Comparison of ENCODE assay signal across 31 mouse cellular contexts in the genomic region with DNA sequence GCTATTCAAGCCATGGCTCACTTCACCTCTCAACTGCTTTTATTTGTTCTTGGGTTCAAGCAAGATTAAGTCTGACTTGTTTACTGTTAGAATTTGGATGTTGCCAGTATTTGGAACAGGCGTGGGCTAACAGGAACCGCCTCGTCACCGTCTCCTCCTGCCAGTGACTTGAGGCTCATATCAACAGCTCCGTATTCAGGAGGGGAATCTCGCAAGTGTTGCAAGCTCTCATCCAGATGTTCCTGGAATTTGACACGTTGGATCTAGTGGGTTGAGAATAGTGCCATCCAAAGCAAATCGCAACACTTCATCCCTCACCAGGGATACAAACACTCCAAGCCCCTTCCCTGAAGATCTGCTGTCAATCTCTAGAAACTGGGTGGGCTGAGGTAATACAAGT. TPM values are rescaled to one million over a fixed set of nuclear protein-coding genes. Genes with fewer than 3 reads are reported as not detected.
DNase-seq lines count a peak whose midpoint lies in the region; ATAC-seq and TF ChIP-seq lines count a peak whose summit lies in the region.
"Had no signal": no experiment of that assay in that cellular context is flagged by ENCODE, and none has a peak within 500 bp of the region (broad histone marks: within the 10 kb centered on the region; RNA-seq: fewer than 3 reads in every experiment).

No protein-coding gene starts in this region.

- 52% methylated on average over 8 of the region's 8 CpGs for WGBS in heart, embryonic 11.5 days (ENCODE audit: insufficient replicate concordance)
- WGBS in lung, adult 2 months, result 46% methylated on average over 8 of the region's 8 CpGs
- WGBS in stomach, postnatal 0 days, result 53% methylated on average over 8 of the region's 8 CpGs
- WGBS in neural tube, embryonic 15.5 days, result 86% methylated on average over 8 of the region's 8 CpGs

- H3K27ac ChIP-seq in heart, embryonic 11.5 days (ENCODE audit: low read depth, low read length), result no peak overlapping the region
- no peak overlapping the region for H3K27ac ChIP-seq in stomach, postnatal 0 days (replicated peaks)
- H3K27ac ChIP-seq in neural tube, embryonic 15.5 days (replicated peaks), result no peak overlapping the region
- H3K27ac ChIP-seq: embryonic facial prominence, embryonic 10.5 days; embryonic facial prominence, embryonic 15.5 days; forebrain, embryonic 12.5 days; heart, embryonic 13.5 days; hindbrain, embryonic 10.5 days; hindbrain, embryonic 15.5 days; kidney, postnatal 0 days; limb, embryonic 10.5 days; limb, embryonic 15.5 days; midbrain, embryonic 13.5 days had no signal

- H3K9ac ChIP-seq in heart, embryonic 11.5 days (ENCODE audit: low read depth, low read length), result no peak overlapping the region
- H3K9ac ChIP-seq in stomach, postnatal 0 days (ENCODE audit: low read length), result no peak overlapping the region
- H3K9ac ChIP-seq in neural tube, embryonic 15.5 days (replicated peaks), result no peak overlapping the region
- H3K9ac ChIP-seq: embryonic facial prominence, embryonic 15.5 days; forebrain, embryonic 12.5 days; forebrain, postnatal 0 days; heart, embryonic 13.5 days; hindbrain, embryonic 15.5 days; limb, embryonic 15.5 days; midbrain, embryonic 13.5 days had no signal

- TF ChIP-seq CTCF in lung, adult 2 months (IDR thresholded peaks at IDR 0.05; ENCODE audit: insufficient read depth, low read length), result no peak
- TF ChIP-seq CTCF in stomach, postnatal 0 days (IDR thresholded peaks at IDR 0.05; ENCODE audit: low read depth), result no peak

- no peak for TF ChIP-seq EP300 in stomach, postnatal 0 days (optimal IDR thresholded peaks at IDR 0.05)

- H3K4me2 ChIP-seq in heart, embryonic 11.5 days, result no peak overlapping the region
- H3K4me2 ChIP-seq in stomach, postnatal 0 days (replicated peaks; ENCODE audit: low read depth), result no peak overlapping the region
- H3K4me2 ChIP-seq in neural tube, embryonic 15.5 days, result no peak overlapping the region
- H3K4me2 ChIP-seq: embryonic facial prominence, embryonic 15.5 days; forebrain, embryonic 12.5 days; heart, embryonic 13.5 days; hindbrain, embryonic 15.5 days; limb, embryonic 15.5 days; midbrain, embryonic 13.5 days had no signal

- no peaks in the 10 kb centered on the region for H3K9me3 ChIP-seq in heart, embryonic 11.5 days (replicated peaks; ENCODE audit: control insufficient read depth, low read length)
- no peaks in the 10 kb centered on the region for H3K9me3 ChIP-seq in stomach, postnatal 0 days (ENCODE audit: control insufficient read depth, low read length)
- no peaks in the 10 kb centered on the region for H3K9me3 ChIP-seq in neural tube, embryonic 15.5 days (replicated peaks)
- H3K9me3 ChIP-seq: embryonic facial prominence, embryonic 10.5 days; embryonic facial prominence, embryonic 15.5 days; forebrain, embryonic 12.5 days; G1E; heart, embryonic 13.5 days; hindbrain, embryonic 10.5 days; hindbrain, embryonic 15.5 days; limb, embryonic 10.5 days; limb, embryonic 15.5 days; midbrain, embryonic 13.5 days had no signal

- DNase-seq in heart, adult 9 months (ENCODE audit: low spot score in 2 of 2), result peak; percentile 23 to 31
- peak; percentile 30 to 46 for DNase-seq in lung, adult 18-20 months
- DNase-seq in lung, adult 2 months, result no peak
- peak; percentile 35 for DNase-seq in lung, postnatal 14 days
- peak; percentile 12 for DNase-seq in stomach, postnatal 0 days (ENCODE audit: low spot score)
- no peak for DNase-seq in kidney, adult 11 months
- DNase-seq: adrenal gland, postnatal 10 days; cerebellum, adult 8-10 months; cerebellum, postnatal 25 days; forebrain, postnatal 0 days; heart, postnatal 10 days; kidney, adult 8-10 months; kidney, postnatal 4 days; retina, postnatal 1 day; right cerebral cortex, postnatal 14 days had no signal

- no peak for TF ChIP-seq POLR2A in lung, adult 2 months (IDR thresholded peaks at IDR 0.05; ENCODE audit: borderline replicate concordance, extremely low read depth, low read depth, low read length)

- H3K4me1 ChIP-seq in heart, embryonic 11.5 days (ENCODE audit: control insufficient read depth, insufficient read depth, low read length), result no peaks in the 10 kb centered on the region
- H3K4me1 ChIP-seq in lung, adult 2 months (ENCODE audit: control insufficient read depth, insufficient read depth, low read length), result peaks cover 2% of the 10 kb centered on the region; the same call in 1 of the 2 replicates
- no peaks in the 10 kb centered on the region for H3K4me1 ChIP-seq in stomach, postnatal 0 days (replicated peaks; ENCODE audit: control insufficient read depth, insufficient read depth)
- no peaks in the 10 kb centered on the region for H3K4me1 ChIP-seq in neural tube, embryonic 15.5 days
- H3K4me1 ChIP-seq: embryonic facial prominence, embryonic 10.5 days; embryonic facial prominence, embryonic 15.5 days; forebrain, embryonic 12.5 days; hindbrain, embryonic 10.5 days; hindbrain, embryonic 15.5 days; limb, embryonic 10.5 days; limb, embryonic 15.5 days; megakaryocyte, embryonic 14.5 days; midbrain, embryonic 13.5 days had no signal

- H3K36me3 ChIP-seq in heart, embryonic 11.5 days (ENCODE audit: control insufficient read depth, insufficient read depth, low read length), result no peaks in the 10 kb centered on the region
- no peaks in the 10 kb centered on the region for H3K36me3 ChIP-seq in stomach, postnatal 0 days (ENCODE audit: control insufficient read depth, insufficient read depth, low read length)
- no peaks in the 10 kb centered on the region; the same call in 1 of the 2 replicates for H3K36me3 ChIP-seq in neural tube, embryonic 15.5 days
- H3K36me3 ChIP-seq: embryonic facial prominence, embryonic 10.5 days; embryonic facial prominence, embryonic 15.5 days; forebrain, embryonic 12.5 days; G1E; hindbrain, embryonic 10.5 days; hindbrain, embryonic 15.5 days; limb, embryonic 10.5 days; limb, embryonic 15.5 days had no signal

- no peak overlapping the region for H3K4me3 ChIP-seq in heart, embryonic 11.5 days (ENCODE audit: low read depth, low read length)
- no peak overlapping the region for H3K4me3 ChIP-seq in lung, adult 2 months (replicated peaks; ENCODE audit: extremely low read depth, low read depth, low read length)
- no peak overlapping the region for H3K4me3 ChIP-seq in stomach, postnatal 0 days (ENCODE audit: low read depth, low read length)
- H3K4me3 ChIP-seq in neural tube, embryonic 15.5 days (replicated peaks), result no peak overlapping the region
- H3K4me3 ChIP-seq: embryonic facial prominence, embryonic 10.5 days; embryonic facial prominence, embryonic 15.5 days; forebrain, embryonic 12.5 days; heart, embryonic 13.5 days; hindbrain, embryonic 10.5 days; hindbrain, embryonic 15.5 days; limb, embryonic 10.5 days; limb, embryonic 15.5 days; megakaryocyte, embryonic 14.5 days; midbrain, embryonic 13.5 days had no signal

- no peaks in the 10 kb centered on the region for H3K27me3 ChIP-seq in heart, embryonic 11.5 days (ENCODE audit: control insufficient read depth, insufficient read depth, low read length)
- H3K27me3 ChIP-seq in stomach, postnatal 0 days (ENCODE audit: control insufficient read depth, insufficient read depth, low read length), result no peaks in the 10 kb centered on the region
- no peaks in the 10 kb centered on the region for H3K27me3 ChIP-seq in neural tube, embryonic 15.5 days (replicated peaks)
- H3K27me3 ChIP-seq: embryonic facial prominence, embryonic 15.5 days; forebrain, embryonic 12.5 days; heart, embryonic 13.5 days; hindbrain, embryonic 15.5 days; limb, embryonic 15.5 days; midbrain, embryonic 13.5 days had no signal

- ATAC-seq in heart, embryonic 11.5 days (replicated peaks; ENCODE audit: insufficient number of reproducible peaks, low FRiP score, low TSS enrichment), result no peak
- no peak for ATAC-seq in stomach, postnatal 0 days (ENCODE audit: low FRiP score, low TSS enrichment)
- ATAC-seq in neural tube, embryonic 15.5 days (ENCODE audit: low FRiP score), result no peak
- ATAC-seq: forebrain, postnatal 0 days; inflammation-experienced regulatory T-cells, adult 6 months; midbrain, embryonic 13.5 days had no signal

RNA-seq across cellular contexts. Expression of gene Tmem171, which starts 15.6 kb away (rescaled TPM):
- 0.69 and 1.2 TPM in 2 replicates for polyA plus RNA-seq in heart, embryonic 11.5 days (2014; fragmentation: Nextera tagmentation; extraction: Ambion mirVana)
- polyA plus RNA-seq in lung, adult 2 months (2012; rRNA removed), result 3.6 and 6.6 TPM in 2 replicates
- polyA plus RNA-seq in stomach, postnatal 0 days (2015; fragmentation: Nextera tagmentation; extraction: Ambion mirVana), result 27.4 and 29.6 TPM in 2 replicates
- polyA plus RNA-seq in neural tube, embryonic 15.5 days (2015; fragmentation: Nextera tagmentation; extraction: Ambion mirVana), result 2.3 TPM in 1 of 2 replicates, not detected in the other
- polyA plus RNA-seq: embryonic facial prominence, embryonic 10.5 days; forebrain, embryonic 12.5 days; forebrain, postnatal 0 days; G1E; hindbrain, embryonic 10.5 days; hindbrain, embryonic 15.5 days; limb, embryonic 10.5 days; midbrain, embryonic 13.5 days; neural tube, embryonic 14.5 days had no signal

Comparison
In these comparisons a context has a peak if more than half of its experiments do, and no peak if none do; other contexts are left out.
1. DNase-seq: peak in heart, adult 9 months (2 of 2), lung, adult 18-20 months (2 of 2), lung, postnatal 14 days (single experiment) and stomach, postnatal 0 days (single experiment); none in lung, adult 2 months (single experiment) and kidney, adult 11 months (single experiment).